Mouse (Mus musculus): ENCODE measurements around the gene Ssh3.

Ssh3 gene

DNA sequence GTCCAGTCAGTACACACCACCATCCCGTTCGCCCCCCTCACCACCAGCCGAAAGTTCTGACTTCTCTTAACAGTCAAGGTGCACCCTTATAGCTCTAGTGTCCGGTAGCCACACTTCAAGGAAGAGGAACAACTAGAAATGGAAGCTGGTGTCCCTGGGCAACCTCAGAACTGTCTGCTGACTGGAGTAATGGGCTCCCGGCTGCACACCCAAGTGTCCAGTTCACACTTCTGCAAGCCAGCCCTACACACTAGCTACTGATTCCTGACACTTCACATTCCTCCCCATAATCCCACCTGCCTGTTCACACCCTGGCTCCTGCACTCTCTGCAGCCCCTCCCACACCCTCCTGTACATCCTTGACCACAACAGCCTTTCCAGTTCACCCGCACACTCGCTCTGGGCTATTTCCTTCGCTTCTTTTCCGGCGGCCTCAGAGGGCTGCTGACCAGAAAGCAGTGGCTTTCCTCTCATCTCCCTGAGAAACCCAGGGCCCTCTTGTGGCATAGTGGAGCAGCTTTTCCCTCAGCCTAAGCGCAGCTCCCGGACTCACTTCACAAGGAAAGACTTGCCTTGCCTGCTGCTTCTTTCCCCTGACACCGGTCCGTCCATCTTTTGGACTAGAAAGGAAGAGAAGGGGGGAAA is 52.8 kb downstream of the Ssh3 start:
- no peak for DNase-seq (ENCODE audit: low spot score in 2 of 2)

DNA sequence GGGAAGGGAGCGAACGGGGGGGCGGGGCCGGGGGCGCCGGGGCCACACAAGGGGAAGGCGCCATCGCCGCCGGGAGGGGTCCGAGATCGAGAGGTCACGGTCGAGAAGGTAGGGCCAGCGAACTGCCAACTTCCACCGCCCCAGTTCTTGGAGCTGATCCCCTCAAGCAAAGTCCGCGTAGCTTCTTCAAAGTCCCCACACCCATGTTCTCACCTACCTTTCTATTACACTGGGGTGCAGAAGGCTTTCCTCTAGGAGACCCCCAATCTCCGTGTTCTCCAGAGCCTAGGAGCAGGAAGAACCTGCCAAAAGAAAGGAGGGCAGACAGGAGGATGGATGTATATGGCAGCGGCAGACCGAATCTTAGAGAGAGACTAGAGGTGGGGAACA is 53.5 kb downstream of the Ssh3 start:
- DNase-seq (ENCODE audit: low spot score in 2 of 2): no peak

DNA sequence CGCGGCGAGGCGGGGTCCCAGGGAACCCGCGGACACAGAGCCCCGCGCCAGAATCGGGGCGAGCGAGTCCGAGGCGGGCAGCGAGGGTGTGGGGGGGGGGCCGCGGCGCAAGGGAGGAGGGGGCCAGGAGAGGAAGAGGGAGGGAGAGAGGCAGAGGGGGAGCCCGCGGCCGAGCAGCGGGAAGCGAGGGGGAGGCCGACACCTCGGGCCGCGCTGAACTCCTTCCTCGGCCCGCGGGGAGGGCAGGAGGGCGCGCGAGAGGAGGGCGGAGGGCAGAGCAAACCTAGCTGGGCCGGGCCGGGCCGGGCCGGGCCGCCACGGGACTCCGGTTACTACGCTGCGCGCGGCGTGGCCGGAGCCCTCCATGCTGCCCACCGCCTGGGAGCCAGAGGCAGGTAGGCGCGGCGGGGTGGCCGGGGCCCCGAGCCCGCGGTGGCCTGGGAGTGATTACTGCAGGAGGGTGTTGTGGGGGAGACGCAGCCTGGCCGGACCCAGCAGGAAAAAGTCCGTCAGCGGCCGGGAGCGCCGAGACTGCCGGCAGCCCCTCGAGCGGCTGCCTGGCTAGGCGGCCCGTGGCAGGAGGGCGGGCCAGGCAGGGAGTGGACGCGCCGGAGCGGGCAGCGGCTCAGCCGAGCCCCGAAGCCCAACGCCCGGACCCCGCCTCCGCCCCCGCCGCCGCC is 54.1 kb downstream of the Ssh3 start:
- DNase-seq (ENCODE audit: low spot score in 2 of 2): no peak

- no peak for DNase-seq (ENCODE audit: low spot score in 2 of 2)
Observed at GRCm38 (mm10) chr19:4214071-4214770, 54.8 kb downstream of the Ssh3 start, which contains the start of the genes Clcf1 and AC109138.7. Gene Clcf1 (plus strand): TSS chr19:4214238. Gene AC109138.7 (plus strand): TSS chr19:4214357.

DNA sequence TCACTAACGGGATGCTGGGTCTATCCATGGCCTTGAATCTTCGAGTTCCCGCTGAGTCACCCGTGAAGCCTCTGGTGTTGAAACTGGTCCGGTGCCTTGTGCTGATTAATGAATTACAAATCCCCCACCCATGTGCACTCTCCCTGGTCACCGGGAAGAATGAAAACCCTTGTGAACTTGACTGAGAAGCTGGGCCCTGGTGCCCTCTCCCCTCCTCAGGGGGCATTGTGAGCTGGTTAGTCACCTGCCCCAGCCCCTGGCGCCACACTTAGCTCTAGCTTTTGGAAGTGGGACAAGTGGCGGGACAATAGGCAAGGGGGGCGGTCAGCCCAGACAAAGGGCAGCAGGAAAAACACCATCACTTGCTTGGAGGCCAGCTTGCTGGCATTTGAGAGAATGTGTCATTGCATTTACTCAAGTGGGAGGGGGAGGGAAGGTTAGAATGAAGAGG is 55.4 kb downstream of the Ssh3 start:
- no peak for DNase-seq (ENCODE audit: low spot score in 2 of 2)

DNA sequence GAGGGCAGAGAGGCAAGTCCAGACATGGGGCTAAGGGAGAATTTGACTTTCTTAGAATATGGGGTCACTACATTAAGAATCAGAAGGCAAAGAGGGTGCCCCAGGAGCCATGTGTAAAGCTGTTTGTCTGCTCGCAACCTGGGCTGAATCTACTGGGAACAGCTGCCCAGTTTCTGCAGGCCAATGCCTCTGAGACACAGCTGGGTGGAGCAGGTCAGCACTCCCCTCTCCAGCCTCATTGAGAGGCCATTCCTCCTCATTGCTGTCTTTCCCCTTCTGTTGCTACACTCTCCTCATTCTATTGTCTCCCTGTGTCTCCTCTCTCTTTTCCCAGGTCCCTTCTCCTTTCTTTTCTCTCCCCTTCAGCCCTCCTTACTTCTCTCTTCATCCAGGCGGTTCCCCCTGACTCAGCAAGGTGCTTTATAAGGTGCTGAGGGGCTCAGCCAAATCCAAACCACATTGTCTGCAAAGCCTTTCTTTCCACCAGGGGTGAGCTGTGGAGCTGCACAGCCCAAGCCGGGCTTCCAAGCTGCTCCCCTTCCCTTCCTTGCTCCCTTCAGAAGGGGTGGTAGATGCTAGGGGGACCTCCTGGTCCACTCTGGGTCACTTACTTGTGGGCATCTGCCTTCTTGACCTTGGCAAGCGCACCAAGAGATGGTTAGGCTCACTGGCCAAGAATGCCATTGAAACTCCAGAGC is 56.9 kb downstream of the Ssh3 start:
- no peak for DNase-seq (ENCODE audit: low spot score in 2 of 2)

Data from heart, adult 9 months (tissue).